Mouse (Mus musculus) erythroblast, embryonic 14.5 days (primary cell): Measurements from ENCODE around the gene Col25a1.

Source experiments
- GATA1 ChIP-seq: IDR thresholded peaks from 2 replicates; pipeline ENCODE4 v1.6.1; 2012; ENCODE audit warnings: low read length, inconsistent platforms, mixed read lengths
- TAL1 ChIP-seq: IDR thresholded peaks from 3 replicates; pipeline ENCODE4 v1.6.1; 2012; ENCODE audit warnings: low read length, inconsistent platforms, mixed read lengths

DNA sequence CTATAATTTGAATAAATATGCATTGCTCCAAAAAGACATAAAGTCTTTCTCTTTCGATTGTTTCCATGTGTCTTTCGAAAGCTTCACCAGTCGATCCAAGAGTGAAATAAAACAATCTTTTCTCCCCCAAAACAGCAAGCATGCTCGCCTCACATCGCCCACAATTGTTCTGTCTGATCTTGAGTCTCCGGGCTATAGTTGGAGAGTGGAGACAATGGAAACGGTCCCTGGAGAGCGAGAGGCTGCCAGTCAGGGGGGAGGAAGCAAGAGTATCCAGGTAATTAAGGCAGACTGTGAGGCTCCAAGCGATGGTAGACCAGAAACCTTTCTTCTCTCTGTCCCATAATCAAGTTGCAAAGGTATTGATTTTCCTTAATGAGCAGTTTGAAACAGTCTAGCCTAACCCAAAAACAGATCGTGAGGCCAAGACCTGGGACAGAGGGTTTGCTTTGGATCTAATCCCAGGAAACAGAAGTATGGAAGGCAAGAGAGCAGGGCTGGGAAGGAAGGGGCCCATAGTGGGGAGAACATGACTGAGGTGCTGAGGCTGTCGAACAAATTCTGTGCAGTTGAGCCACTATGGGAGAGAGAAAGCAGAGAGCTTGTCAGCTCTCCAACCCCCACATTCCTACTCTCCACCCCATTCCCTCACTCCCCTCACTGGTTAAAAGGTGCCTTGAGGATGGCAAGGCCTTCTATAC, 515.0 kb downstream of the Col25a1 start:
- no peak for TF ChIP-seq GATA1
- TF ChIP-seq TAL1: no peak
